Mouse (Mus musculus) stomach, postnatal 0 days (tissue): ENCODE results near the gene Gm20479.

Experiments used
- CTCF ChIP-seq: IDR thresholded peaks from 2 replicates; pipeline ENCODE4 v1.5.1; 2016; ENCODE audit warnings: antibody characterized with exemption, low read depth, mild to moderate bottlenecking, moderate library complexity
- EP300 ChIP-seq: optimal IDR thresholded peaks from 2 replicates; pipeline ENCODE3; 2016; ENCODE audit warnings: antibody characterized with exemption

GRCm38 (mm10) chr7:27354783-27355182 lies 2.4 kb downstream of the Gm20479 start:
- TF ChIP-seq CTCF, result no peak
- no peak for TF ChIP-seq EP300
